Mouse (Mus musculus) thymus, adult 2 months (tissue): ENCODE measurements around the gene C2cd2.

ENCODE experiments used
- CTCF ChIP-seq: fragments of 200-500 bp; IDR thresholded peaks from 2 replicates; pipeline ENCODE4 v1.5.1; 2012; ENCODE audit warnings: mild to moderate bottlenecking, control low read depth, low read length, moderate library complexity, borderline replicate concordance; ENCODE audit not compliant: control insufficient read depth, poor library complexity, insufficient read depth; ENCODE audit errors: extremely low read depth
- POLR2A ChIP-seq: fragments of 200-500 bp; IDR thresholded peaks from 2 replicates; pipeline ENCODE4 v1.6.1; 2012; ENCODE audit warnings: mild to moderate bottlenecking, low read length, control low read depth, moderate library complexity; ENCODE audit not compliant: control insufficient read depth, poor library complexity, insufficient read depth; ENCODE audit errors: extremely low read depth

- TF ChIP-seq POLR2A (no peak), CTCF (no peak)
Observed at GRCm38 (mm10) chr16:97926381-97926780, 36.0 kb downstream of the C2cd2 start.
